Mouse (Mus musculus): ENCODE results near the gene Stard13.

DNA sequence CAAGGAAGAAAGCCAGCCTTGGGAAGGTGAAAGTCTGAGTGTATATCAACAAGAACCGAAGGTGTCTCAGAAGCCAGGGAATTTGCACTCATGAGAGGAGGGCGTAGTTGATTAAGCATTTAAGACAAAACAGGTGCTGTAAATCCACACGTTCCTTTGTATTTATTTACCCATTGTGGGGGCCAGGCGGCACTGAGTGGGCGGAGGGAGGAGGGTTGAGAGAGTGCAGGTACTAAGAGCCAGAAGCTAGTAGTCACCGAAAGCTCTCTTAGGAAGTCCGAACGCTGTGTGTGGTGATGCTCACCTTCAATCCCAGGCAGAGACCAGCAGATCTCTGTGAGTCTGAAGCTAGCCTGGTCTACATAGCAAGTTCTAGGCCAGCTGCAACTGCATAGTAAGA is 147.9 kb downstream of the Stard13 start:
- TF ChIP-seq CTCF (IDR thresholded peaks at IDR 0.05; ENCODE audit: borderline replicate concordance, control insufficient read depth, extremely low read depth, insufficient read depth, low read length, poor library complexity), result no peak
- TF ChIP-seq POLR2A (IDR thresholded peaks at IDR 0.05; ENCODE audit: control insufficient read depth, extremely low read depth, insufficient read depth, low read length, poor library complexity), result no peak

Measured in thymus, adult 2 months (tissue).